Mouse (Mus musculus) lung, postnatal 0 days (tissue): Measurements from ENCODE around the gene Als2cr12. TPM values are rescaled to one million over a fixed set of nuclear protein-coding genes. Genes with fewer than 3 reads are reported as not detected.
"Not testable (repeated sequence)": the region's sequence is repeated elsewhere in the genome, so short reads cannot be mapped to it uniquely, and the experiment has no call there.

ENCODE experiments used
- ATAC-seq: fragments of 200-750 bp; cut with Nextera tagmentation; 2 replicates; pipeline ENCODE4 v1.8.0; 2017; ENCODE audit warnings: moderate library complexity
- DNase-seq: peaks from one replicate; pipeline ENCODE4 v3.0.0-alpha.2; 2016; ENCODE audit warnings: low spot score
- H3K27ac ChIP-seq: fragments of 300-500 bp; sonication (generic); 2 replicates; pipeline ENCODE4 v1.5.1; 2014; ENCODE audit warnings: antibody characterized with exemption, mild to moderate bottlenecking, low read length, mixed read lengths
- H3K27me3 ChIP-seq: fragments of 300-500 bp; sonication (generic); replicated peaks from 2 replicates; pipeline ENCODE4 v1.6.1; 2014; ENCODE audit warnings: low read length, mixed read lengths; ENCODE audit not compliant: insufficient read depth
- H3K36me3 ChIP-seq: fragments of 300-500 bp; sonication (generic); 2 replicates; pipeline ENCODE4 v1.6.1; 2014; ENCODE audit warnings: low read length, mixed read lengths; ENCODE audit not compliant: insufficient read depth
- H3K4me1 ChIP-seq: fragments of 300-500 bp; sonication (generic); 2 replicates; pipeline ENCODE4 v1.6.1; 2014; ENCODE audit warnings: antibody characterized with exemption, low read depth, low read length, mixed read lengths; ENCODE audit not compliant: insufficient read depth
- H3K4me2 ChIP-seq: fragments of 300-500 bp; sonication (generic); replicated peaks from 2 replicates; pipeline ENCODE4 v1.6.1; 2014; ENCODE audit warnings: low read depth, mild to moderate bottlenecking, low read length, moderate library complexity, mixed read lengths
- H3K4me3 ChIP-seq: fragments of 300-500 bp; sonication (generic); 2 replicates; pipeline ENCODE4 v1.5.1; 2014; ENCODE audit warnings: low read depth, low read length
- H3K9ac ChIP-seq: fragments of 300-500 bp; sonication (generic); replicated peaks from 2 replicates; pipeline ENCODE4 v1.6.1; 2014; ENCODE audit warnings: low read depth, mild to moderate bottlenecking
- H3K9me3 ChIP-seq: fragments of 300-500 bp; sonication (generic); 2 replicates; pipeline ENCODE4 v1.6.1; 2016; ENCODE audit warnings: low read length, mixed read lengths
- CTCF ChIP-seq: IDR thresholded peaks from 2 replicates; pipeline ENCODE4 v1.5.1; 2016; ENCODE audit warnings: antibody characterized with exemption, mild to moderate bottlenecking
- EP300 ChIP-seq: IDR thresholded peaks from 2 replicates; pipeline ENCODE4 v1.6.1; 2016; ENCODE audit warnings: antibody characterized with exemption, mild to moderate bottlenecking, control low read depth
- WGBS: fragments of 180-500 bp; shearing (Covaris S2); extraction: QIAGEN DNeasy Blood & Tissue Kit; methylation state at CpG from one replicate; pipeline ENCODE4 v1.1.7; 2014; 5-methylcytosine and 5-hydroxymethylcytosine counted together
- polyA plus RNA-seq: library from polyadenylated mRNA; unstranded; fragments of >200 nt; fragmentation: Nextera tagmentation; extraction: Ambion mirVana; gene quantifications from 2 replicates; pipeline ENCODE4 v1.2.1, GENCODE M21; 2015

Gene Als2cr12
- polyA plus RNA-seq, 1 experiment from 2014 or later: 0.11 TPM

DNA sequence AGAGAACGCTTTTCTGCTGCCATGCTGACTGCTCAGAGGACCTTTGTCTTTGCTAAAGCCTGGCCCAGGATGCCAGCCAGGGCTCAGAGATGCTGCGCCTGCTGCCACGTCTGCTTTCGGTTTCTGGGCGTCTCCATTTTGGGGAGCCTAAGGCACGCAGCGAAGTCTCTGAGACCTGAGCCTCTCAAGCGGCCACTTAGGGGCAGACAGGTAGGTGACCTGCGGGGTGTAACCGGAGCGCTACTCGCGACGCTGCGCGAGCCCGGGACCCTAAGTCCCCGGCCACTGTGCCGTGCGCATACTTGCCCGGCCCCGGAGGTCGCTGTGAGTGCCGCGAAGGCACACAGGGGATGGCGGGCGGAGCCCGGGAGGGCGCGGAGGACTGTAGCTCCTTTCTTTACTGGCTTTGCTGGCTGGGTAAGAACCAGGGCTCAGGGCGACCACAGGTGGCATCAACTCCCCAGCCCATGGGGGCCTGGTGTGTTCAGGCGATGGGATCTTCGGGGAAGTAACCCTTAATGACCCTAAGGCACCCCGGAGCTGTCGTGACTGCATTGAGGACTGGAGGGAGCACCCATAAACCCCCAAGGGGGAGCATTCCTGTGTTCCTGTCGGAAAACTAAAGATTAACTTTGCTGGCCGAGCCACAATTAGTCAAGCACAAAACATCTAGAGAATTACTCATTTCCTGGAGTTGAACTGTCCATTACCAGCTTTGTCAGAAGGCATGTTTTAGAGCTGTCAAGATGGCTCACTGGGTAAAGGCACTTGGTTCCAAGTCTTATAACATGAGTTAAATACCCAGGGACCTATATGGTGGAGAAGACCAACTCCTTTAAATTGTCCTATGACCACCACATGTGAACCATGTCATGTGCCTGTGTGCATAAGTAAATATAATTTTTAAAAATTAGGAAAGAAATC, 43.0 kb downstream of the Als2cr12 start:
- H3K27me3 ChIP-seq: no peaks in the 10 kb centered on the region
- peak overlapping the region; percentile 69 for H3K27ac ChIP-seq
- TF ChIP-seq CTCF (no peak), EP300 (no peak)
- H3K4me2 ChIP-seq: peak overlapping the region; percentile 62
- H3K9me3 ChIP-seq: no peaks in the 10 kb centered on the region
- H3K9ac ChIP-seq: peak overlapping the region; percentile 95
- ATAC-seq: peak; percentile 90
- under 1% methylated on average over 37 of the region's 37 CpGs for WGBS
- peak overlapping the region; percentile 65 for H3K4me3 ChIP-seq
- DNase-seq: peak; percentile 69
- no peaks in the 10 kb centered on the region for H3K4me1 ChIP-seq
- no peaks in the 10 kb centered on the region for H3K36me3 ChIP-seq

DNA sequence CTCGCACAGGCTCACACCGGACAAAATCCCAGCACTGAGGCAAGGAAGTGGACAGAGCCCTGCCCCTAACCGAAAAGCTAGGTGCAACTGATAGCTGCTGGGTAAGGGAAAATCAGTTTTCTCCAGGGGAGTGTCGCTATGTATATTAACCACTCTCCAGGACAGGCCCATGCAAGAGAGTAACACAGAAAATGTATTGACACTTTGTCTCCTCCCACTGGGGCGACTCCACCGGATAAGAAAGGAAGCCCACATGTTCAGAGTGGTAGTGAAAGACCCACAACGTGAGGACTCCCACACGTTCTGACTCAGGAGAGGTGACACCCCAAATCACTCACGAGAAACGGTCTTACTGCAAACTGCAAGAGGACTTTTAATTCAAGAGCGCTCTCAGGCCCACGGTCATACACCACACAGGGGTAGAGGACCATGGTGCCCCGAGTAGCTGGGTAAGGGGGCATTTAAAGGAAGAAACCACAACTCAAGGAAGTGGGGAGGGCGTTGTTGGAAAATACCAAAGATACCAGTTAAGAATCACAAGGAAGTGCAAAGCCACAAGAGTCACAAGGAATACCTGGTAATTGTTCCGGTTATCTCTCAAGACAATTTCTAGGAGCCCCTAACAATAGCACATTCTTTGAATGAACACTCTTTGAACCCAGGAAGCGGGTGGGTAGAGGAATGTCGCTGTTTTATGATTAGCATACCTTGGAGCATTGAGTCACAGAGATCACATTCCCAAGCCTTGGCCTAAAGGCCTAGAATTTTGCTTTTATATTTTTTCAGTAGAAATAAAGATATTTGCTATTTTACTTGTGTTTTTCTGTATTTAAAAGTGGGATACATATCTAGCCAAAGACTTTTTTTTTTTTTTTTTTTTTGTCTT, 44.0 kb downstream of the Als2cr12 start:
- H3K27ac ChIP-seq, H3K9me3 ChIP-seq, ATAC-seq, DNase-seq, H3K27me3 ChIP-seq, H3K36me3 ChIP-seq, H3K4me1 ChIP-seq: not testable (repeated sequence)
- peak overlapping the region; percentile 95 for H3K9ac ChIP-seq
- 71% methylated on average over 17 of the region's 17 CpGs for WGBS
- H3K4me2 ChIP-seq: peak overlapping the region; percentile 62
- H3K4me3 ChIP-seq: peak overlapping the region; percentile 65

DNA sequence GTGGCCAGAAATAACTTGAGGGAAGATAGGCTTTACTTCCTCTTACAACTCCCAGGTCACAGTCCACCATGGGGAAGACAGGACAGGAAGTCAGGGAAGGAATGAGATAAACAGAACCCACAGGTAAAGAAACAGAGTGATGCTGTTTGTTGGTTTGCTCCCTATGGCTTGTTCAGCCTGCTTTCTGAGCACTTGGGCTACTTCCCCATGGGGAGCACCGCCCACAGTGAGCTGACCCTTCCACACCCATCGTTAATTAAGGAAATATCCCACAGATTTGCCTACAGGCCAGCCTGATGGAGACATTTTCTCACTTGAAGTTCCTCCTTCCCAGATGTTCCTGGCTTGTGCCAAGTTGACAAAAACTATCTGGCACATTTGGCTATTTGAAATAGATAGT, 66.9 kb downstream of the Als2cr12 start:
- not testable (repeated sequence) for H3K36me3 ChIP-seq, ATAC-seq
- 82% methylated on average over 1 of the region's 2 CpGs for WGBS

GRCm38 (mm10) chr1:58621996-58622748, 73.6 kb downstream of the Als2cr12 start:
- H3K9me3 ChIP-seq: no peaks in the 10 kb centered on the region
- no peaks in the 10 kb centered on the region for H3K27me3 ChIP-seq
- H3K36me3 ChIP-seq: no peaks in the 10 kb centered on the region
- H3K4me3 ChIP-seq: no peak overlapping the region
- DNase-seq (peak; percentile 73), ATAC-seq (peak; percentile 26; the same call in 1 of the 2 replicates)
- H3K27ac ChIP-seq: no peak overlapping the region
- H3K4me1 ChIP-seq: no peaks in the 10 kb centered on the region
- H3K9ac ChIP-seq: no peak overlapping the region
- WGBS: 53% methylated on average over 7 of the region's 7 CpGs
- TF ChIP-seq CTCF (no peak), EP300 (no peak)
- no peak overlapping the region for H3K4me2 ChIP-seq

More for the DNA sequence above, 66.9 kb downstream of the Als2cr12 start:
- not testable (repeated sequence) for DNase-seq, H3K9ac ChIP-seq, H3K27ac ChIP-seq, H3K4me3 ChIP-seq, H3K4me2 ChIP-seq, H3K27me3 ChIP-seq, H3K4me1 ChIP-seq, H3K9me3 ChIP-seq

DNA sequence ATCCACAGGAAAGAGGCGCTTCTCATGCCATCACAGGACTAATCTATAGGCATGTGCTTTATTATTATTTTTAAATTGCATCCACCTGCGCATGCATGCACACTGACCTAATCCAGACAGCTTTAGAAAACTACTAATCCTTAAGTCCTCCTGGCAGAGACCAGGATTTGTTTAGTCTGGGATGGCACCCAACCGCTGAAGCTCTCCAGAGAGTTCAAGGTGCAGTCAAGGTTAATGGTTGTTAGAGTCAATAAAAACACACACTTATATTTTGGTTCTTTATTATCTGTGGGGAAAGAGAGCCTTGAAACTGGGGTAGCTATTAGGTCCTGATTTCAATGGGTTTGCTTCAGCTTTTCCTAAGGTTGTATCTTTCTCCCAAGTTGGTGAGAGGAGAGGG, 74.5 kb downstream of the Als2cr12 start:
- Histone ChIP-seq H3K9me3 (no peaks in the 10 kb centered on the region), H3K36me3 (no peaks in the 10 kb centered on the region), H3K27ac (no peak overlapping the region), H3K4me1 (no peaks in the 10 kb centered on the region), H3K9ac (no peak overlapping the region), H3K4me2 (no peak overlapping the region), H3K4me3 (no peak overlapping the region), H3K27me3 (no peaks in the 10 kb centered on the region)
- TF ChIP-seq EP300 (no peak), CTCF (no peak)
- ATAC-seq (no peak), DNase-seq (no peak)
- WGBS: 72% methylated on average over 3 of the region's 3 CpGs

DNA sequence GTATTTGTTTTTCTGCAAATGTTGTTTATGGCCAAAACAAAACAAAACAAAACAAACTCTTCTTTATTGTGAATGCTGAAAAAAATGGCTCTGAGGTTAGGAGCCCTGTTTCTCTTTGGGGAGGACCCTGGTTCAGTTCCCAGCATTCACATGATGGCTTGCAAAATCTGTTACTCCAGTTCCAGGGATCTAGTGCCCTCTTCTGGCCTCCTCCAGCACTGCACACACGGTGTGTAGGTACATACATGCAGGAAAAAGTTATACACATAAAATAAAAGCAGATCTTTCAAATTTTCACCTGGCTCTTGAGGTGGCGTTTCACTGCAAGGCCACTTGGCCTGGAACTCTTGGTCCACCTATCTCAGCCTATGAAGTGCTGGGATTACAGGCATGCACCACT, 77.0 kb downstream of the Als2cr12 start:
- Histone ChIP-seq H3K4me3 (no peak overlapping the region), H3K4me2 (no peak overlapping the region), H3K27ac (no peak overlapping the region), H3K36me3 (no peaks in the 10 kb centered on the region), H3K9me3 (no peaks in the 10 kb centered on the region), H3K27me3 (no peaks in the 10 kb centered on the region), H3K4me1 (no peaks in the 10 kb centered on the region), H3K9ac (no peak overlapping the region)
- no peak for ATAC-seq
- 90% methylated on average over 2 of the region's 2 CpGs for WGBS
- no peak for DNase-seq
- TF ChIP-seq CTCF (no peak), EP300 (no peak)
